11 mouse cellular contexts compared by ENCODE assay signal in the genomic region with DNA sequence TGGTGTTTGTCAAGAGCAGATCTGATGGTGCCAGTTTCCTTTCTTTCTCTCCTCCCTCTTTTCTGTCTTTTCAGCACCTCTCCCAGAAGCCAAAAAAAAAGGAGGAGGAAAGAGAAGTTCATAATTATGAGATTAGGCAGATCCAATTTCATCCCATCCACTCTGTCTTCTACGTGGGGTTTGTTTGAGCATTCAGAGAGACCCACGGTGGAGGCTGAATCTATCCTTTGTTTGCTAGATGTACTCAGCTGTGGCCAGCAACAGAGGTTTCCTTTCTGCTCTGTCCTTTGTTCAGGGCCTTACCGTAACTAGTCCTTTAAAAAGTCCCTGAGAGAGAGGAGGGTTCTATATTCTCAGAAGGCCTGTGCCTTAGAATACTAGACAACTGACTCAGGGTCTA. TPM values are rescaled to one million over a fixed set of nuclear protein-coding genes. Genes with fewer than 3 reads are reported as not detected.
DNase-seq lines count a peak whose midpoint lies in the region; ATAC-seq and TF ChIP-seq lines count a peak whose summit lies in the region.
"Had no signal": no experiment of that assay in that cellular context is flagged by ENCODE, and none has a peak within 500 bp of the region (broad histone marks: within the 10 kb centered on the region; RNA-seq: fewer than 3 reads in every experiment).

No protein-coding gene starts in this region.

- H3K9me3 ChIP-seq in heart, embryonic 15.5 days (replicated peaks), result no peaks in the 10 kb centered on the region
- no peaks in the 10 kb centered on the region for H3K9me3 ChIP-seq in hindbrain, embryonic 12.5 days (replicated peaks)
- no peaks in the 10 kb centered on the region for H3K9me3 ChIP-seq in liver, embryonic 11.5 days (ENCODE audit: control insufficient read depth, low read length)

- no peak overlapping the region for H3K4me3 ChIP-seq in heart, embryonic 15.5 days
- H3K4me3 ChIP-seq in left cerebral cortex, adult 2 months, result no peak overlapping the region
- H3K4me3 ChIP-seq in cortical plate, adult 2 months (ENCODE audit: insufficient read depth, low read length), result no peak overlapping the region
- H3K4me3 ChIP-seq in hindbrain, embryonic 12.5 days, result no peak overlapping the region
- H3K4me3 ChIP-seq in liver, embryonic 11.5 days (ENCODE audit: low read depth, low read length), result no peak overlapping the region

- no peak for TF ChIP-seq POLR2A in cortical plate, adult 2 months (IDR thresholded peaks at IDR 0.05; ENCODE audit: extremely low read depth, insufficient read depth, low read length)

- H3K36me3 ChIP-seq in heart, embryonic 15.5 days, result no peaks in the 10 kb centered on the region
- H3K36me3 ChIP-seq in hindbrain, embryonic 12.5 days, result no peaks in the 10 kb centered on the region
- no peaks in the 10 kb centered on the region for H3K36me3 ChIP-seq in liver, embryonic 11.5 days (ENCODE audit: control insufficient read depth, insufficient read depth, low read length)

- no peak for ATAC-seq in heart, embryonic 15.5 days (replicated peaks; ENCODE audit: insufficient number of reproducible peaks, insufficient read depth, low FRiP score, low read depth)
- ATAC-seq in hindbrain, embryonic 12.5 days (ENCODE audit: low FRiP score), result no peak
- ATAC-seq in liver, embryonic 11.5 days (replicated peaks; ENCODE audit: low FRiP score), result no peak
- ATAC-seq: CD4-positive, CD25-positive, alpha-beta regulatory T cell, adult 4 months; lung, postnatal 0 days had no signal

- DNase-seq in heart, adult 9 months (ENCODE audit: low spot score in 2 of 2), result no peak
- no peak for DNase-seq in left cerebral cortex, adult 2 months (ENCODE audit: extremely low spot score in 1 of 2, low spot score in 2 of 2)
- DNase-seq in left cerebral cortex, postnatal 10 days (ENCODE audit: extremely low spot score in 1 of 2, low spot score in 2 of 2), result no peak
- no peak for DNase-seq in liver, embryonic 11.5 days (ENCODE audit: low spot score)
- DNase-seq: cerebellum, adult 2 months; embryo, embryonic 11 days had no signal

- peak overlapping the region; percentile 31 for H3K27ac ChIP-seq in heart, embryonic 15.5 days
- H3K27ac ChIP-seq in left cerebral cortex, adult 2 months, result peak overlapping the region; percentile 60
- peak overlapping the region; percentile 43 for H3K27ac ChIP-seq in cortical plate, adult 2 months (ENCODE audit: insufficient read depth, low read length)
- peak overlapping the region; percentile 62 for H3K27ac ChIP-seq in hindbrain, embryonic 12.5 days
- H3K27ac ChIP-seq in liver, embryonic 11.5 days (ENCODE audit: low read depth, low read length), result no peak overlapping the region

- 44% methylated on average over 3 of the region's 3 CpGs for WGBS in heart, embryonic 15.5 days
- WGBS in hindbrain, embryonic 12.5 days, result 7% methylated on average over 3 of the region's 3 CpGs
- 52% methylated on average over 3 of the region's 3 CpGs for WGBS in liver, embryonic 11.5 days

- H3K9ac ChIP-seq in heart, embryonic 15.5 days, result no peak overlapping the region
- H3K9ac ChIP-seq in hindbrain, embryonic 12.5 days, result no peak overlapping the region
- H3K9ac ChIP-seq in liver, embryonic 11.5 days (ENCODE audit: low read depth, low read length), result no peak overlapping the region

- no peaks in the 10 kb centered on the region for H3K27me3 ChIP-seq in heart, embryonic 15.5 days
- no peaks in the 10 kb centered on the region for H3K27me3 ChIP-seq in hindbrain, embryonic 12.5 days
- H3K27me3 ChIP-seq in liver, embryonic 11.5 days (replicated peaks; ENCODE audit: control insufficient read depth, insufficient read depth, low read length), result no peaks in the 10 kb centered on the region

- no peak overlapping the region for H3K4me2 ChIP-seq in heart, embryonic 15.5 days
- H3K4me2 ChIP-seq in hindbrain, embryonic 12.5 days (replicated peaks), result no peak overlapping the region
- H3K4me2 ChIP-seq in liver, embryonic 11.5 days, result no peak overlapping the region

- intact Hi-C loops in left cerebral cortex, adult 2 months (cut with DNase I), result no loop called here
- intact Hi-C loops in left cerebral cortex, postnatal 10 days (cut with DNase I), result no loop called here

- no peak for TF ChIP-seq CTCF in left cerebral cortex, adult 2 months (IDR thresholded peaks at IDR 0.05)
- TF ChIP-seq CTCF in cortical plate, adult 2 months (IDR thresholded peaks at IDR 0.05; ENCODE audit: extremely low read depth, insufficient read depth, low read length), result no peak

- H3K4me1 ChIP-seq in heart, embryonic 15.5 days (replicated peaks), result peaks cover 50% of the 10 kb centered on the region
- H3K4me1 ChIP-seq in cortical plate, adult 2 months (ENCODE audit: control insufficient read depth, insufficient read depth, low read length), result peaks cover 12% of the 10 kb centered on the region
- H3K4me1 ChIP-seq in hindbrain, embryonic 12.5 days, result peaks cover 40% of the 10 kb centered on the region
- H3K4me1 ChIP-seq in liver, embryonic 11.5 days (replicated peaks; ENCODE audit: control insufficient read depth, insufficient read depth, low read length), result peaks cover 2% of the 10 kb centered on the region; the same call in 1 of the 2 replicates

RNA-seq across cellular contexts. Expression of a gene that starts 25.6 kb away (rescaled TPM):
- polyA plus RNA-seq in heart, embryonic 15.5 days (2015; fragmentation: Nextera tagmentation; extraction: Ambion mirVana), result 21.8 and 27.0 TPM in 2 replicates
- 10 to 100 TPM; 71.5 to 72.8 TPM for total RNA-seq in left cerebral cortex, adult 2 months (2021)
- 10 to 100 TPM; 58.5 to 60.2 TPM for total RNA-seq in left cerebral cortex, postnatal 10 days (2021)
- polyA plus RNA-seq in cortical plate, adult 2 months (2012; rRNA removed), result 41.3 and 42.6 TPM in 2 replicates
- polyA plus RNA-seq in hindbrain, embryonic 12.5 days (2016; fragmentation: Nextera tagmentation; extraction: Ambion mirVana), result 56.2 and 57.0 TPM in 2 replicates
- polyA plus RNA-seq in liver, embryonic 11.5 days (2014; fragmentation: Nextera tagmentation; extraction: Ambion mirVana), result 11.2 and 13.0 TPM in 2 replicates
- polyA plus RNA-seq: CD4-positive, CD25-positive, alpha-beta regulatory T cell, adult 4 months had no signal
